Mouse (Mus musculus) E14TG2a.4 (cell line): ENCODE data around the gene Ptprn.

ENCODE experiments used
- CTCF ChIP-seq: conservative IDR thresholded peaks from 2 replicates; pipeline ENCODE4 v1.5.1; 2014; ENCODE audit warnings: low read length
- NANOG ChIP-seq: IDR thresholded peaks from 2 replicates; pipeline ENCODE4 v1.6.1; 2014; ENCODE audit warnings: borderline replicate concordance, low read length, mixed read lengths
- POU5F1 ChIP-seq: IDR thresholded peaks from 2 replicates; pipeline ENCODE4 v1.6.1; 2014; ENCODE audit warnings: low read length, borderline replicate concordance

DNA sequence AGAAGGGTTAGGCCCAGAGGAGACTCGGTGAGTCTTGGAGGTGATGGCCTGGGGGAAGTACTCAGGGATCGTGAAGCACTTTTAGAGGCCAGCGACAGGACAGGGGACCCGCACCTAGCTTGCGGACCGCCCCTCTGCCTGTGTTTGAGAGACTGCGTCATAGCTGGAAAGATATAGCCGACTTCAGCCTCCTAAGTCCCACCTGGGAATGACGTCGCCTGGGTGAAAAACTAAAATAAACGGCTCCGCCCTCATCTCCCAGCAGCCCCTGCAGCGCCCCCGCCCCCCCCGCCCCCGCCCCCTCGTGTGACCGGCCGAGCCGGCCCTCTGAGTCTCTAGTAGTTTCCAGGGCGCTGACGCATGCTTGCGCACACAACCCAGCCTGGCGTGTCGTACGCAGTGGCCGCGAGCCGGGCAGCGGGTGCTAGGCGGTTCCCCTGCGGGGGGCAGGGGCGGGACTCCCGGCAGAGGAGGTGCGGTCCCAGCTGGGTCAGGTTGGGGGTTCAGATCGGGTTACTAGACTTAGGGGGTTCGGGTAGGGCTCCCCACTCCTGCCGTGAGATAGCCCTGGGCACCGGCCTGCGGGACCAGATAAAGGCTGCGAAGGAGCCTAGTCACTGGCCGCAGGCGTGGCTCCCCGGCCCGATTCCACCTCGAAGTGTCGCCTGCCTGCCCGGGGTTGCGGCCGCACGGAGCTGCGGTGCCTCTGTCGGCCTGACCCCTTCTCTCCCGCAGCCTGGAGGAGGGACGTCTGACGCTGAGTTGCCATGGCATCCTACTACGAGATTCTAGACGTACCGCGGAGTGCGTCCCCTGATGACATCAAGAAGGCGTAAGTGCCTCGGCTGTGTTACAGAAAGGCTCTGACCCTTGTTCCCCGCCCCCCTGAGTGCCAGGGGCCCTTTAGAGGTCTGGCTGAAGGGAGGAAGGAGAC, 27.9 kb downstream of the Ptprn start, which contains the start of gene Dnajb2:
- TF ChIP-seq CTCF (no peak), NANOG (no peak), POU5F1 (no peak)
